1 mouse cellular context compared by ENCODE assay signal in the genomic region with DNA sequence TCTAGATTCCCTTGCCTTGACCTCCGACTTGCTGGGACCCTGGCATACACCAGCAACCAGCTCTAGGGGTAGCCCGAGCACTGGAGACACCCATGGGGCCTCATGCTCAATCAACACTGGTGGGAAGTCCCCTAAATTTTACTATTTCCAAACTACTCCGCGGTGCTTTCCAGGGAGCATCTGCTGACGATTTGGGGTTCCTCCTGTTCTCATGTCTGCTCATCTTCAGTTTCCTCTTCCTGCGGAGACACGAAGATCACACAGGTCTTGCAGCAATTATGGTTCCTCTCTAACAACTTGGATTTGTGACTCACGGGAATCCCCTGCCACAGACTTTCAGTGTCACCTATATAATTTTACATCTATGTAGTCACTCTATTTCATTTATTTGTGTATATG.
A peak's percentile ranks its signal among the peaks of the same experiment; 100 is the strongest.
TF ChIP-seq lines count a peak whose summit lies in the region.

No protein-coding gene starts in this region.

TF ChIP-seq in CH12.LX, 34 proteins besides CTCF, POLR2A, EP300 and RAD21 (continued from another document):
- TF ChIP-seq TCF12 (IDR thresholded peaks at IDR 0.05; ENCODE audit: low read depth, low read length) (peak; percentile 74; the same call in 1 of the 2 replicates), POLR2AphosphoS2 (IDR thresholded peaks at IDR 0.05; ENCODE audit: low read depth, low read length) (peak; percentile 66; the same call in 1 of the 2 replicates), MAX (IDR thresholded peaks at IDR 0.05; ENCODE audit: low read length) (peak; percentile 58), RCOR1 (conservative IDR thresholded peaks at IDR 0.05; ENCODE audit: low read depth, low read length) (no peak), BHLHE40 (IDR thresholded peaks at IDR 0.05; ENCODE audit: low read depth, low read length) (peak; percentile 65), NELFE (IDR thresholded peaks at IDR 0.05; ENCODE audit: low read depth, low read length) (no peak), PAX5 (IDR thresholded peaks at IDR 0.05; ENCODE audit: low read length) (no peak), HCFC1 (IDR thresholded peaks at IDR 0.05; ENCODE audit: low read depth, low read length) (0 out of 2 replicates have a peak, but pooled peaks have one; percentile 8), UBTF (IDR thresholded peaks at IDR 0.05; ENCODE audit: low read depth, low read length) (no peak)
